Mouse (Mus musculus): ENCODE results near the gene Bfsp2.
"Not testable (repeated sequence)": the region's sequence is repeated elsewhere in the genome, so short reads cannot be mapped to it uniquely, and the experiment has no call there.

Bfsp2 gene

DNA sequence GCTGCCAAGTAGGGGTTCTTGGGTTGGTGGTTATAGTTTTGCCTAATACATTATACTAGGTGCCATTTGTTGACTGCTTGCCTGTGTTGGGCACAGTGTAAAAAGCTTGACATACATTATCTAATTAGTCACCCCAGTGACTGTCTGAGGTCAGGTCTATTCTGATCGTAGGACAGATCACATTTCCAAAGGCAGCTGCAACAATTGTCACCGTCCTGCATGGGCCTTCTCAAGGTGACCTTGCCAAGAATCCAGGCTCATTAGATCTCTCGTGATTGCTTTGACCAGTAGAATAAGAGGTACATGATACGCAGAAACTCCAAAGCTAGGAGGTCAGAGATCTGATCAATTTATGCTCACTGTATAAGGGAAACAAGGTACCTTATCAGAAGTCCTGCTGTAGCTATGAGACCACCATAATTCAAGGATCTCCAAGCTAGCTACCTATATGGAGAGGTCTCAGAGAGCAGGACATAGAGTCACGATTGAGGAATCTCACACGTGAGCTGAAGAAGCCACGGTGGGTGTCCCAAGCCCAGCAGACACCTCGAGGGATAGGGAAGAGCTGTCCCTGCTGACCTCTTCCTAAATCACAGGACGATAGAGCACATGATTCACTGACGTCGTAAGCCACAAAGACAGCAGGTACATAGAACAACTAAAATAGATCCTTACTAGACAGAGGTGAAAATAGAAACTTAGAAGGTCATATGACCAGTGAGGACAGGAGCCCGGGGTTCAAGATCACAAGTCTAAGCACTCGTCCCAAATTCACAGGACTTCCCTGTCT is 49.6 kb downstream of the Bfsp2 start:
- DNase-seq (ENCODE audit: low read depth, low spot score): no peak

DNA sequence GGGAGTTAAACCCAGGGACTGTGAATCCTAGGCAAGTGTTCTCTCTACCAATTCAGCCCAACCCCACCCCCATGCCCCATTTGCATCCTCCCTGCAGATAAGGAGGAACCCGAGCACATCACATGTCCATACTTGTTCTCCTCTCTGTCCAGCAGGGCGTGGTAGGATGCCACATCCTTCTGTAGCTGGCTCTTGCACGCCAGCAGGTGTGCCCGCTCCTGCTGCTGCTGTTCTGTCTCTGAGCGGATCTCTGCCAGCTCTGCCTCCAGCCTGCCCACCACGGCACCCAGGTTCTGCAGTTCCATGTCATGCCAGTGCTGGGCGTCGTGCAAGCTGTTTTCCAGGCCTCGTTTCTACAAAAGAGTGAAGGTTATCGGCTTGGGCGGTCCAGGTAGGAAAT is 53.8 kb downstream of the Bfsp2 start:
- no peak for DNase-seq (ENCODE audit: low read depth, low spot score)

DNA sequence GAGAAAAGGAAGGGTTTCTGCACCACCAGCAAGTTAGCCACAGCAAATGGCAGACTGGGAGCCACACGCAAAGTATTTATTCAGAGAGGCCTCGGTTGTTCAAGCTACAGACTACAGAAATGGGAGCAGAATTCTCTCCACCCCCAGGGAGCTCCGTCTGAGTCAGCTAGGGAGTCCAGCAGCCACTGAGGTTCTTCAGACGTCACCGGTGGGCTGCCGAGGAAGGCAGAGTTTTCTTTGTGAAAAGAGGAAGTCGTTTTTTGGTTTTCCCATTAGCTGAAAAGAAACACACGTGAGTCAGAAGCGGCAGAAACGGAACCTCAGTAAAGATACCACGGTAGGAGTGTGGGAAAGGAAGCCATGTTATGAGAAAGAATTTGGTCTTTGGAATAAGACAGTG is 55.4 kb downstream of the Bfsp2 start:
- DNase-seq (ENCODE audit: low read depth, low spot score): no peak

DNA sequence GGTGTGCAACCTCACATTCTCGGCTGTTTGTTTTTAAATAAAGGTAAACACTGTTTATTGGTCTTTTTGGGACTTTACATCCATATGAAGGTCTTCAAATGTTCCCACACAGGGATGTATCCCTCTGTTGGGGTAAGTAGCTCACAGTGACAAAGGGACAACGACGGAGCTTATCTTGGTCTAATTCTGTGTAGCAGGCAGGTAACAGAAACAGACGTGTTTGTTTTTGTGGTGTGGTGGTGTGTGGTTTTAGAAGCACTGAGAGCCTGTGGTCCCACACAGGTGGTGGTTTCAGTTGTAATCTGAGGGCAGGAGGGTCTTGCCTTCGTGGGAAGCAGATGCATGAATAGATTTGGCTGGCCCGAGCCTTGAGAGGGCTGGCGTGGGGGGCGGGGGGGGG is 56.3 kb downstream of the Bfsp2 start:
- no peak for DNase-seq (ENCODE audit: low read depth, low spot score)

DNA sequence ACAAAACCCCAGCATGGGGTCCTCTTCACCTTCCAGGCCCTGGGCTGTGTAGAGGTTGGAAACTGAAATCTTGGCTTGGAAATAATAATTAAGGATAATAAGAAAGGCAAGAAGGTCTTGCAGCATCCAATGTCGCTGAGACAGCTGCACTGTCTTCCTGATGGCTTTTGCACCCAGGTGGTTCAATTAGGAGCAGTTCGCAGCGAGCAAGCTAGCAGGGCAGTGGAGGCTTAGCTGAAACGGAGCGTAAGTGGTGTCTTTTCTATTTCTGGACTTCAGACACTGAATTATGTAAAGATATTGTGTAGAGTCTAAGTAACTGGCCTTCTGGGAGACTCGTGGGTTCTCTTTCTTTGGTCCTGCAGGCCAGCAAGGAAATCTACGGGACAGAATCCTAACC is 56.8 kb downstream of the Bfsp2 start:
- DNase-seq (ENCODE audit: low read depth, low spot score): no peak

DNA sequence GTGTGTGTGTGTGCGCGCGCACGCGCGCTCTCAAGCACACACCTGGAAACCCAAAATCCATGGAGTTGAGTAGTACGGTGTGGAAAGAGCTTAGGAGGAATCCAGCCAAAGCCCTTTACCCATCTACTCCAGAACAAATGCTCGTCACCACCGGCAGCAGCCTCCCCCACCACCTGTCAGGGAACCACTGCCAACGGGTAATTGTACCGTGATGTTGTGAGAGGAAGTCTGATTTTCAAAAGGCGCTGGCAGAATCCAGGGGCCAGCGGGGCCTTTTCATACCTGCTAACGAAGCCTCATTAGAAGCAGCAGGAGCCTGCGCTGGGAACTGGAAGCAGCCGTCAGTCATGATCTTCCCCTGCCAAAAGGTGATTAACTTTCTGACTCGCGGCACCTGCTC is 57.4 kb downstream of the Bfsp2 start:
- no peak for DNase-seq (ENCODE audit: low read depth, low spot score)

DNA sequence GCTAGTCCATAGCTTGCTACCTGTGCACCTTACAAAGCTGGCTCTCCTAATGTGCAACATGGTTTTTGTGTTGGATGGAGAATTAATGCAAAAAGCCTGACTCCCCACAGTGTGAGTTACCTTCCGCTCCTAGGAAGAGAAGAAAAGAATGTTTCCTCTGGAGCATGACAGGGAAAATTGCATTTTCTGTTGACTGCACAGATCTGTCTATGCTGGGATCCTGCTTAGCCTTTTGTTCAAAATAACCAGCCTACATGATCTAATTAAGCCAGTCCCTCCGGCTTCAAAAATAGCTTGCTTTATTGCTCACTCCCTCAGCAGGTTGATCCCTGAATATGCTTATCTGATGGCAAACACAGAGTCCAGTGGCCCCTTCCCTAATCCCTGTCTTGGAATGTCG is 59.4 kb downstream of the Bfsp2 start:
- no peak for DNase-seq (ENCODE audit: low read depth, low spot score)

DNA sequence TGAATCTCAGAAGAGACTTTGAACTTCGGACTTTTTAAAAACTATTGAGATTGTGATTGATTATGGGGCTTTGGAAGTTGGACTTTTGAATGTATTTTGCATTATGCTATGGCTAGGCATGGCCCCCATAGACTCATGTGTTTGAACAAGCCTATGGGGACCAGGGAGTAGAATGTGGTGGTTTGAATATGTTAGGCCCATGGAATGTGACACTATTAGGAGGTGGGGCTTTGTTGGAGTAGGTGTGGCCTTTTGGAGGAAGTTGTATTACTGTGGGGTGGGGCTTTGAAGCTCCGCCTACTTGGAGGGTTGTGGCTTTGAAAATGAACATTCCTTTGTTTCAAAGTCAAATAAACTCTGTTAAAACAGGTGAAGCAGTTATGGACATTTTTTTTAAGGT is 61.4 kb downstream of the Bfsp2 start:
- no peak for DNase-seq (ENCODE audit: low read depth, low spot score)

DNA sequence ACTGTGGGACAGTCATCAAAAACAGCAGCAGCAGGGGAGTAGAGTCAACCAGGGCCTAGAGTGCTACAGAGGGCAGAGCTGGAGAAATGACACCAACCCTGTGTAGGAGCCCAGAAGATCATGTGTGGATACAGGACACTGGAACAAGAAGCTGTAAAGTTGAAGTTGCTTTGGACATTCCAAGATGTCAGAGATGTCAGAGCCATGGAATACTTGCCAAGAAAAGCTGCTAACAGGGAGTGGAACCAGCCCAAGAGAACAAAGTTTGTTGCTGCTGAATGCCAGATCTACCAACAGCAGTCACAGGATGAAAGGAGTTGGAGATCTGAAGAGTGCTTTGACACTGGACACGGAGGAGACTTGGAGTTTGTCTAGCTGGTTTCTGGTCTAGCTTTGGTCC is 62.0 kb downstream of the Bfsp2 start:
- DNase-seq (ENCODE audit: low read depth, low spot score): not testable (repeated sequence)

DNA sequence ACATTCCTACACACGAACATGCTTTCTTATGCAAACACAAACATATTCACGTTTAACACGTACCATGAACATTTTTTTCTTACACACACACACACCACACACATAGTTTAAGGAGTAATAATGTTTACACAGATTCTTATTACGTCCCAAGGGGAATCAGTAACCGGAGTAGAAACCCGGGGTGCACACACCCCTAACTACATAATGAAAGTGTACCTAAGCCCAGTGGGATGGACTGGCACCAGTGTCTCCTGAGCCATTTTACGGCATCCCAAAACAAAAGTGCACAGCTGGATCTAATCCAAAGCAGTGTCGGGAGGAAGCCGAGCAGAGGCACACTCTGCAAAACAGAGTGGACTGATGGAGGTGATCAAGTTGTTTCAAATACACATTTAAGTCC is 66.8 kb downstream of the Bfsp2 start:
- no peak for DNase-seq (ENCODE audit: low read depth, low spot score)

DNA sequence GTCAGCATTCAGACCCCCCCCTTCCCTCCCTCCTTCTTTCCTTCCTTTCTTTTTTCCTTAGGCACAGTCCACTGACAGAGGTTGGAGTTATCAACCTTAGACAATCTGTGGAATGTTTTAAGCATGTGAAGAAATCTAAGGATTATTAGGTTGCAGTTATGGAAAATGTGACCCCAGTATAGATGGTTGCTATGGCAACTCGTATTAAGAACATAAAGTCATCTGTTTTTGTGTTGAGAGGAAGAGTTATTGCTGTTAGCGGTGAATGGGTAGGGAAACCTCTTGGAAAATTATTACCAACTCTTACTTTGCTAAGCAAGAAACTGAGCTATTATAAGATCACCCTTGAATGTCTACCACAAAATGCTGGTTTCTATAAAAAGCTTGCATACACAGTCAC is 71.1 kb downstream of the Bfsp2 start:
- no peak for DNase-seq (ENCODE audit: low read depth, low spot score)

DNA sequence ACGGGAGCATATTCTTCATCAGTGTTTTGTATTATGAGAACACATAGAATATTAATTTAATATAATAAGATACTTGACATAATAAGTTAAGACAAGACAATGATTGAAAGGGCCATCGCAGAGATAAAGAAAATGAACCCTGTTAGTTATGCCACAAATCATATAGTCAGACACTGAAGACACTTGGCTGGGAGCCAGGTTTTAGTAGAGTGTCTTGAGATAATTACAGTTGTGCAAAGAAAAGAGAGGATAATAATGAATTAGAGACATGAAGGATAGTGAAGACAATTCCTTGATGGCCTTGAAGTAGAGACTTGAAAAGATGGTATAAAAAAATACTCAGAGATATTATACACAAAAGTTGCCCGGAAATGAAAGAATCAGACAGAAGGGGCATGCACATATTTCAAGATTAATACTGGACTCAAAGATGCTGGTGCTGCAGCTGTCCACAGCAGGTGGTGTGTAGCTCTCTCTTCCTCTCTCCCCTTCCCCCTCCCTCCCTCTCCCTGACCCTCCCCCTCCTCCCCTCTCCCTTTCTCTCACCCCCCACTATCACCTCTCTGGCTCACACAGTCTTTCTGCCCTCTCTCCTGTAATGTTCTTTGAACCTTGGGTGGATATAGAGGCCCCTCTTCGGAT is 72.0 kb downstream of the Bfsp2 start:
- DNase-seq (ENCODE audit: low read depth, low spot score): no peak

DNA sequence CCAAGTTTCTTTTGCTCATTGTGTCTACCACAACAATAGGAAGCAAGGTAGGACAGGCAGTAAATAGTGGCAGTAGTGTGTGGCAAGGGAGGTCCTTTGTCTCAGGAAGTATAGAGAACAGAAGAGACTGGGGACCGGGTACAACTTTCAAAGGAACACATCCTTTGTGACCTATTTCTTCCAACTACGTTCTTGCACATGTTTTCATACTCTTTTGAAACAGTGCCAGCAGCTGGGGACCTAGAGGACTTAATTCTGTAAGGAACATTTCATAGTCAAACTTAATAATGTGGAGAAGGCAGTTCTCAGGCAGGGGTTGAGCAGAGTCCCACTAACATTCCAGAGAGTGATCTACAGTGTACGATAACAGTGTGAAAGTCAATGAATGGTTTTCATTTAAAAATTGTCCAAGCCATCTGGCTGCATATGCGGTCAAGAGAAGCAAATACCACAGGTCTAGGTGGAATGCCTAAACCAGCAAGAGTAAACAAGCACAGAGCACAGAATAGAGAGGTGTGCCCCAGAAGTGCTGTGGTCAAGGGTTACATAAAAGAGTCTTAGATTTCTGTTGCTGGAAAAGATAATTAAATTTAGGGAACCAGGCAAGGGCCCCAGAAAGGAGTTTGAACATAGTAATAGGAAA is 76.8 kb downstream of the Bfsp2 start:
- no peak for DNase-seq (ENCODE audit: low read depth, low spot score)

DNA sequence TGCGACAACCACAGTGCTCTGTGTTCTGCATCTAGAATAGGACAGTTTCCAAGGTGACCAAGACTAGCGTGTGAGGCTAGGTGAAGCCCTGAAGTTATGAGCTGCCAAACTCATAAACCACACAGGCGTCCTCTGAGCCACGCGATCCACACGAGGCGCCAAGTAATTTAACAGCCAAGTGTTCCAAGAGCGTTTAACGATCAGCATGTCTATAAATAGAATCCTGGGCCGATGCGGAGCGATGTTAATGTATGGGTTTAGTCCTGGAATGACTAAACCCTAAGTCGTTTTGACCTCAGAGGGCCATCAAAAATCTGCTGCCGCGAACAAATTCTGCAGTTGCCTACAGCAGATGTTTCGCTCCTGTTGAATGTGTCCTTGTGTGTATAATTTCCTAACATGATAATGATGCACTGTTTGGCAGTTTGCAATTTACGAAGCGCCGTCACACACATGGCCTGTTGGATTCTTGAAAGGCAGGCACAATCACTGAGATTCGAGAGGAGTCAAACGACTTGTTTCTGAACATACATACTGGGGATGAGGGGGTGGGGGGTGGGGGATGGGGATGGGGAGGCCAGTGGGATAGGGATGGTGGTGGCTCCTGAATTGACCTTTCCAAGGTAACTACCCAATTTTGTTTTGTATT is 81.6 kb downstream of the Bfsp2 start:
- DNase-seq (ENCODE audit: low read depth, low spot score): no peak

DNA sequence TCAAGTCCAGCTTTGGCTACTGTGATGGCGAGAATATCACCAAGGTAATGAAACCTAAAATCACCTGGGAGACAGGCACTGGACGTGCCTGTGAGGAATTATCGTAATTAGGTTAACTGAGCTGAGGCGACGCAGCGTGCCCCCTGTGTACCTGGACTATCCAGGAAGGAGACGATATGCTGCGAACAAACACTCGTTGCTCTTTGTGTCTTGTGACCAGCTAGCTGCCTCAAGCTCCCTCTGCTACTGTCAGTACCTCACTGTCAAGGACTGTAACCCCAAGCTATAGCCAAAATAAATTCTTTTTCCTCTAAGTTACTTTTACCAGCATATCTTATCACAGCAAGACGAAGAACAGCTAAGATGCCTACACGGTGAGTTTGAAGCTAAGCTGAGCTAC is 87.0 kb downstream of the Bfsp2 start:
- DNase-seq (ENCODE audit: low read depth, low spot score): no peak

DNA sequence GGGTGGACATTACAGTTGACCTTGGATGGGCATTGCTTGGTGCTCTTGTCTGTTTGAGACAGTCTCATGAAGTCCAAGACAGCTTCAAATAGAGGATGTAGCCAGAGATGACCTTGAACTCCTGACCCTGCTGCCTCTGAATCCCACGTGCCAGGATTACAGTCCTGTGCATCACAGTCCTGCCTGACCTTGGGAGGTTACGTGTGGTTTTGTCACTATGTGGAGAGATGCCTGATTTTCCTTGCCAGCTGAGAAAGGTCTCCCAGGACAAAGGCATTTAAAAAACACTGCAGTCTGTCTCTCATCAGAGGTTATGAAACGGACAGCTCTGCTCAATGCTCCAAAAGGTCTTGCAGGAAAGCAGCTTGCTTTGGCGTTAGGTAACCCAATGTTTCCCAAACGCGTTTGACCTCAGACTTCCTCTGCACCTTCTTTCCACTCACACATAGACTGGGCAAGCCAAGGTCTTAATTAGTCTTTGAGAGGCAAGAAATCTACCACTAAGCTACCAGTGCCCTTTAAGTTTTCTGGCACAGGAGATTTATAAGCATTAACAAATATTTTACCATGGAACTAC is 88.3 kb downstream of the Bfsp2 start:
- DNase-seq (ENCODE audit: low read depth, low spot score): no peak

DNA sequence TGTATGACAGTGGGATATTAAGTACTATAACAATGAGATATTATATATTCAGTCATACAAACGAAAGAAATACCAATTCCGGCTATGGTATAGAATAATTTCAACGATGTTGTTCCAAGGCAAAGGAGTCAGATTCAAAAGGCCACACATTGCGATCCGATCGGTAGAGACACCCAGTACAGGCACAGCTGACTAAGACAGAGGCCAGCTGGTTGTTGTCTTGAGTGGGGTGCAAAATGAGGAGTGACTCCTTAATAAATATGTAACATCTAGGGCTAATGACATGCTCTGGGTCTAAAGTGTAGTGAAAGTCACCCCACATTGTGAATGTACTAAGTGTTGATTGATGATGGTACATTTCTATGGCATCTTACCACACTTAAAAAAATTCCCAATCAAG is 91.0 kb downstream of the Bfsp2 start:
- DNase-seq (ENCODE audit: low read depth, low spot score): no peak

DNA sequence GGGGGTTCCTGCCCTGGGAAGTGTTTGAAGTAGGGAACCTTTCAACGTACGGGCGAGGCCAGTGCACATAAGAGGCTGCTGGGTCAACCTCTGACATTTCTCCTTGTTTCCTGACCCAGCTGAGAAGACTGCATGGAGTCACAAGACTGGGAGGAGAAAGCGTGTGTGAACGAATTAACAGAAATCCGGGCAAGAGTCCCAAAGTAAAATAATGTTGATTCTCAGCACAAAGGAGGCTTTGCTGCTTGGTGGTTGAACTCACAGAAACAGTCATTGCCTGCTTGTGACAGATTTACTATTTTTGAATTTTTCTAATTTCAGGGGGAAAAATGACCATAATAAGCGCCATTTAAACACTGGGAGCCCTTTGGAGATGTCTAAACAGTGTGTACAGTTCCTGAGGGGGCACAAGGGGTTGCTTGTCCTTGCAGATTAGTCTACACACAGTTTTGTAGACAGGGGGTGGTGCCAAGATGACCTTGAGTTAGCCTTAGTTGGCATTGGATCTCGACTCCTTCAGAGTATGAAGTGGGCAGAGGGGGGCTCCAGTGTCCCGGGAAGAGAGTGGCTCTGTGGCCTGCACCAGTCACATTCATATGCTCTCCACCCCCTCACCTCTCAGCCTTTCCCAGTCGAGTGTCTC is 93.1 kb downstream of the Bfsp2 start:
- no peak for DNase-seq (ENCODE audit: low read depth, low spot score)

DNA sequence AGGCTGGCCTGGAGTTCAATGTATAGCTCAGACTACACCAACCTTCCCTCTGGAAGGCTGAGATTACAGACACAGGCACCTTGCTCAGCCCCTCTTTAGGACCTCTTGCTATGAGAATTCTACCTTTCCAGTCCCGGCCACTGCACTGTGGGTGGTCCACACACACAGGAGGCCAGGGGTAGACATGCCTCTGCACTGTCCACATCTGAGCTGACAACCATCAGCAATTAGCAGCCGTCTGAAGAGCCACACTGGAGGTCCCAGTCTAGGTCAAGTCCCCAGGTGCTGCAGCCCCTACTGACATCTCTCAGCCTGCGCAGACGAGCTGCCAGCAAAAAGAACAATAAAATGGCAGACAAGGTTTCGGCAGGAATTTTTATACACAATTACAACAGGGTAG is 93.6 kb downstream of the Bfsp2 start:
- DNase-seq (ENCODE audit: low read depth, low spot score): no peak

DNA sequence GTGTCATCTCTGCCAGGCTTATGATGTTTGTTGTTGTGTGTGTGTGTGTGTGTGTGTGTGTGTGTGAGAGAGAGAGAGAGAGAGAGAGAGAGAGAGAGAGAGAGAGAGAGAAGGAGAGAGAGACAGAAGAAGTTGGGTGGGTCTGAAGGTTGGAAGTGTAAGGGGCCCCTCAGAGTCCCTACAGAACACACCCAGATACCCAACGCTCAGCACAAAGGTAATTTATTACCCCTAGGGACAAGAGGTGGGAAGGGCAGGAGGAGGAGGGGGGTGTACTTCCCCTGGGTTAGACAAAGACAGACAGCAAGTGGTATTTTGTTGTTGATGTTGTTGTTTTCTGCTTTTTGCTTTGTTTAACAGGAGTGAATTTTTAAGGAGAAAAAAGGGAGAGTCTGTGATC is 94.6 kb downstream of the Bfsp2 start:
- no peak for DNase-seq (ENCODE audit: low read depth, low spot score)

DNA sequence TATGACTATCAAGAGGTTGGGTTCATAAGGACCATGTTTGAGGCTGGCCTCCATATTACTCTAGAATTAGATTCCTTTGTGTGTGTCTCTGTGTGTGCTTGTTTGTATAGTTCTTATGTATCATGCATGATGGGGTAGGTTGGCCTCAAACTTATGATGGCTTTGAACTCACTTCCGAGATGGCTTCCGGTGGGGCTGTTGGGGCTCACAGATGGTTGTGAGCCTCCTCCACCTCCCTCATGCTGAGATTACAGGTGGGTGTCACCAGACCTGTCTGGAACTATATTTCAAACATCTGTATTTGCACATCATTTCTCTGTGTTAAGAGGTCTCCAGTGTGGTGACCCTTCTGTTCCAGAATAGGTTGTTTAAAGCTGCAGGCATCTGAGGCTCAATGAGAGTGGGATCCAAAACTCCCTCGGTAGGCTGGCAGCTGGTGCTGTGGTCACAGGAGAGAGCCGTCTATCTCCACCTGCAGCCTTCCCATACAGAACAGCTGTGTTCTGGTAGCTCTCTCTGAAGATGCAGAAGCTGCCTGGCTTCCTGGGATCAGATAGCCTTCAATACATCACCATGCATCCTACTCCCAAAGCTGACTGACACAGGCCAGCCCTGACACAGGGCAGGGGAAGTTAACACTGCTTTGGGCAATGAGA is 96.0 kb downstream of the Bfsp2 start:
- DNase-seq (ENCODE audit: low read depth, low spot score): no peak

Data from telencephalon, adult 2 months (tissue).